Mouse (Mus musculus): ENCODE measurements around the gene Fndc8. TPM values are rescaled to one million over a fixed set of nuclear protein-coding genes. Genes with fewer than 3 reads are reported as not detected.
"Not testable (repeated sequence)": the region's sequence is repeated elsewhere in the genome, so short reads cannot be mapped to it uniquely, and the experiment has no call there.

The Fndc8 gene
- polyA plus RNA-seq, 1 experiment: 0.08 TPM

GRCm38 (mm10) chr11:82920768-82921167 lies 28.8 kb downstream of the Fndc8 start:
- Histone ChIP-seq H3K79me2 (ENCODE audit: control insufficient read depth, insufficient read depth) (no peaks in the 10 kb centered on the region), H3K36me3 (ENCODE audit: control insufficient read depth, insufficient read depth) (no peaks in the 10 kb centered on the region), H3K79me3 (ENCODE audit: low read depth) (no peaks in the 10 kb centered on the region), H3ac (ENCODE audit: control insufficient read depth, insufficient read length, low read depth) (no peak overlapping the region), H3K27me3 (ENCODE audit: control insufficient read depth, insufficient read depth, insufficient read length) (peaks cover 9% of the 10 kb centered on the region), H3K4me3 (ENCODE audit: insufficient read depth, poor library complexity, severe bottlenecking) (no peak overlapping the region)
- no peak for TF ChIP-seq MYOD1 (IDR thresholded peaks at IDR 0.05; ENCODE audit: control insufficient read depth, insufficient read length, low read depth)

GRCm38 (mm10) chr11:82921691-82922090 lies 29.8 kb downstream of the Fndc8 start:
- Histone ChIP-seq H3ac (ENCODE audit: control insufficient read depth, insufficient read length, low read depth) (no peak overlapping the region), H3K27me3 (ENCODE audit: control insufficient read depth, insufficient read depth, insufficient read length) (peaks cover 9% of the 10 kb centered on the region), H3K79me3 (ENCODE audit: low read depth) (no peaks in the 10 kb centered on the region), H3K36me3 (ENCODE audit: control insufficient read depth, insufficient read depth) (no peaks in the 10 kb centered on the region), H3K4me3 (ENCODE audit: insufficient read depth, poor library complexity, severe bottlenecking) (no peak overlapping the region), H3K79me2 (ENCODE audit: control insufficient read depth, insufficient read depth) (no peaks in the 10 kb centered on the region)
- TF ChIP-seq CTCF (IDR thresholded peaks at IDR 0.05; ENCODE audit: control insufficient read depth, insufficient read depth, insufficient read length) (no peak), CEBPB (IDR thresholded peaks at IDR 0.05; ENCODE audit: low read depth) (no peak), USF1 (IDR thresholded peaks at IDR 0.05; ENCODE audit: low read depth) (no peak), MYOD1 (IDR thresholded peaks at IDR 0.05; ENCODE audit: control insufficient read depth, insufficient read length, low read depth) (no peak), FOSL1 (IDR thresholded peaks at IDR 0.05; ENCODE audit: insufficient read depth, low read length, poor library complexity, severe bottlenecking) (no peak), MAX (IDR thresholded peaks at IDR 0.05) (no peak), MYOG (IDR thresholded peaks at IDR 0.05; ENCODE audit: control insufficient read depth, extremely low read depth, insufficient read length) (no peak)

GRCm38 (mm10) chr11:82923910-82924309 lies 32.0 kb downstream of the Fndc8 start:
- not testable (repeated sequence) for H3K79me2 ChIP-seq (ENCODE audit: control insufficient read depth, insufficient read depth); H3K27me3 ChIP-seq (ENCODE audit: control insufficient read depth, insufficient read depth, insufficient read length); H3K36me3 ChIP-seq (ENCODE audit: control insufficient read depth, insufficient read depth); H3ac ChIP-seq (ENCODE audit: control insufficient read depth, insufficient read length, low read depth); H3K79me3 ChIP-seq (ENCODE audit: low read depth); H3K4me3 ChIP-seq (ENCODE audit: insufficient read depth, poor library complexity, severe bottlenecking)

GRCm38 (mm10) chr11:82928897-82929632 lies 37.1 kb downstream of the Fndc8 start:
- H3K36me3 ChIP-seq (ENCODE audit: control insufficient read depth, insufficient read depth): no peaks in the 10 kb centered on the region
- no peaks in the 10 kb centered on the region for H3K79me3 ChIP-seq (ENCODE audit: low read depth)
- no peaks in the 10 kb centered on the region for H3K27me3 ChIP-seq (ENCODE audit: control insufficient read depth, insufficient read depth, insufficient read length)
- H3K4me3 ChIP-seq (ENCODE audit: insufficient read depth, poor library complexity, severe bottlenecking): no peak overlapping the region
- no peak for TF ChIP-seq MYOD1 (IDR thresholded peaks at IDR 0.05; ENCODE audit: control insufficient read depth, insufficient read length, low read depth)
- no peak for TF ChIP-seq CTCF (IDR thresholded peaks at IDR 0.05; ENCODE audit: control insufficient read depth, insufficient read depth, insufficient read length)
- TF ChIP-seq CEBPB (IDR thresholded peaks at IDR 0.05; ENCODE audit: low read depth): no peak
- no peak for TF ChIP-seq MYOG (IDR thresholded peaks at IDR 0.05; ENCODE audit: control insufficient read depth, extremely low read depth, insufficient read length)
- no peak for TF ChIP-seq FOSL1 (IDR thresholded peaks at IDR 0.05; ENCODE audit: insufficient read depth, low read length, poor library complexity, severe bottlenecking)
- TF ChIP-seq USF1 (IDR thresholded peaks at IDR 0.05; ENCODE audit: low read depth): no peak
- TF ChIP-seq MAX (IDR thresholded peaks at IDR 0.05): no peak
- no peak overlapping the region for H3ac ChIP-seq (ENCODE audit: control insufficient read depth, insufficient read length, low read depth)
- H3K79me2 ChIP-seq (ENCODE audit: control insufficient read depth, insufficient read depth): no peaks in the 10 kb centered on the region

GRCm38 (mm10) chr11:82929633-82929950 lies 37.7 kb downstream of the Fndc8 start:
- no peaks in the 10 kb centered on the region for H3K79me2 ChIP-seq (ENCODE audit: control insufficient read depth, insufficient read depth)
- H3ac ChIP-seq (ENCODE audit: control insufficient read depth, insufficient read length, low read depth): no peak overlapping the region
- H3K36me3 ChIP-seq (ENCODE audit: control insufficient read depth, insufficient read depth): no peaks in the 10 kb centered on the region
- no peak overlapping the region for H3K4me3 ChIP-seq (ENCODE audit: insufficient read depth, poor library complexity, severe bottlenecking)
- TF ChIP-seq CEBPB (IDR thresholded peaks at IDR 0.05; ENCODE audit: low read depth) (peak; percentile 33), FOSL1 (IDR thresholded peaks at IDR 0.05; ENCODE audit: insufficient read depth, low read length, poor library complexity, severe bottlenecking) (no peak)
- H3K27me3 ChIP-seq (ENCODE audit: control insufficient read depth, insufficient read depth, insufficient read length): no peaks in the 10 kb centered on the region
- no peaks in the 10 kb centered on the region for H3K79me3 ChIP-seq (ENCODE audit: low read depth)

GRCm38 (mm10) chr11:82930391-82930955 lies 38.5 kb downstream of the Fndc8 start:
- not testable (repeated sequence) for H3K36me3 ChIP-seq (ENCODE audit: control insufficient read depth, insufficient read depth); H3K79me2 ChIP-seq (ENCODE audit: control insufficient read depth, insufficient read depth); H3K27me3 ChIP-seq (ENCODE audit: control insufficient read depth, insufficient read depth, insufficient read length); H3ac ChIP-seq (ENCODE audit: control insufficient read depth, insufficient read length, low read depth); H3K79me3 ChIP-seq (ENCODE audit: low read depth); H3K4me3 ChIP-seq (ENCODE audit: insufficient read depth, poor library complexity, severe bottlenecking)

GRCm38 (mm10) chr11:82931161-82931560 lies 39.2 kb downstream of the Fndc8 start:
- H3K4me3 ChIP-seq (ENCODE audit: insufficient read depth, poor library complexity, severe bottlenecking); H3K27me3 ChIP-seq (ENCODE audit: control insufficient read depth, insufficient read depth, insufficient read length); H3ac ChIP-seq (ENCODE audit: control insufficient read depth, insufficient read length, low read depth); H3K79me3 ChIP-seq (ENCODE audit: low read depth); H3K79me2 ChIP-seq (ENCODE audit: control insufficient read depth, insufficient read depth); H3K36me3 ChIP-seq (ENCODE audit: control insufficient read depth, insufficient read depth): not testable (repeated sequence)

GRCm38 (mm10) chr11:82931671-82932450 lies 39.9 kb downstream of the Fndc8 start:
- H3K27me3 ChIP-seq (ENCODE audit: control insufficient read depth, insufficient read depth, insufficient read length); H3K36me3 ChIP-seq (ENCODE audit: control insufficient read depth, insufficient read depth); H3K4me3 ChIP-seq (ENCODE audit: insufficient read depth, poor library complexity, severe bottlenecking); H3K79me3 ChIP-seq (ENCODE audit: low read depth); H3ac ChIP-seq (ENCODE audit: control insufficient read depth, insufficient read length, low read depth); H3K79me2 ChIP-seq (ENCODE audit: control insufficient read depth, insufficient read depth): not testable (repeated sequence)

Data from C2C12 (cell line).